In the genomic region with DNA sequence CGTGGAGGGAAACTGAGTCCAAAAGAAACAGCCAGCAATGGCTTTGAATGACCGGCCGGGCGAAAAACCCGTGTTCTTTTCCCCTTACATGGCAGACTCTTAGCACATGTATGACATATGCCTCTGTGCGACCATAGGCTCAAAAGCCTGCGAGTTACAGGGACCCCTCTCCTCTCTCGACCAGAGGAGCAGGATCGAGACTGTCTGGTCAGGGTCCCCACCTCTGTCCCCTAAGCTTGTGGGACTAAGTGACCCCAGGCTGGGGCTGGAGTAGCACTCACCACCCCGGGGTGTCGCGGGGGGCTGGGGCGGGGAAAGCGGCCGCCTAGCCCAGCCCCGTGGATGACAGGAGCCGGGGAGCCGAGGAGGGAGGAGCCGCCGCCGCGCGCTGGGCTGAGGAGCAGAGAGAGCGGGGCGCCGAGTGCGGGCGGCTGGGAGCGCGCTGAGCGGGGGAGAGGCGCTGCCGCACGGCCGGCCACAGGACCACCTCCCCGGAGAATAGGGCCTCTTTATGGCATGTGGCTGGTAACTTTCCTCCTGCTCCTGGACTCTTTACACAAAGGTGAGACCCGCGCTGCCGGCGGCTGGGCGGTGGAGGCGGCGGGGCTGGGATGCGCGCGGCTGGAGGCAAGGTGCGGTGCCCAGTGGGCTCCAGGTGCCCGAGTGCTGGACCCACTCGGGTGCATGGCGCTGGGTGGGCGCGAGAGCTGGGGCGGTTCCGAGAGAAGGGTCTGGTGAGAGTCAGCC, we compare ENCODE assay signal across 8 mouse cellular contexts. TPM values are rescaled to one million over a fixed set of nuclear protein-coding genes. Genes with fewer than 3 reads are reported as not detected.
DNase-seq lines count a peak whose midpoint lies in the region; ATAC-seq and TF ChIP-seq lines count a peak whose summit lies in the region.
"Had no signal": no experiment of that assay in that cellular context is flagged by ENCODE, and none has a peak within 500 bp of the region (broad histone marks: within the 10 kb centered on the region; RNA-seq: fewer than 3 reads in every experiment).

No protein-coding gene starts in this region.

- DNase-seq in left cerebral cortex, adult 2 months (ENCODE audit: extremely low spot score in 1 of 2, low spot score in 2 of 2): peak; percentile 69 to 70
- no peak for DNase-seq in left cerebral cortex, adult 11 months (ENCODE audit: low spot score)
- DNase-seq in cerebellum, postnatal 10 days: peak; percentile 73
- peak; percentile 70 for DNase-seq in forebrain, postnatal 0 days
- peak; percentile 75 for DNase-seq in right cerebral cortex, postnatal 4 days
- DNase-seq in thymus, postnatal 10 days (ENCODE audit: low spot score in 2 of 2): no peak

- H3K9me3 ChIP-seq in forebrain, postnatal 0 days (ENCODE audit: low read length): no peaks in the 10 kb centered on the region
- no peaks in the 10 kb centered on the region for H3K9me3 ChIP-seq in limb, embryonic 13.5 days

- intact Hi-C loops in left cerebral cortex, adult 2 months (cut with DNase I): loop anchor here (2.0 to 5.0 kb wide), 2 partner anchors 41 to 107 kb away; no protein-coding TSS in a partner anchor

- H3K36me3 ChIP-seq in forebrain, postnatal 0 days (ENCODE audit: insufficient read depth): no peaks in the 10 kb centered on the region
- H3K36me3 ChIP-seq in limb, embryonic 13.5 days: no peaks in the 10 kb centered on the region

- TF ChIP-seq CTCF in left cerebral cortex, adult 2 months (IDR thresholded peaks at IDR 0.05): no peak
- no peak for TF ChIP-seq CTCF in forebrain, postnatal 0 days (IDR thresholded peaks at IDR 0.05; ENCODE audit: low read depth)

- peak; percentile 81 for ATAC-seq in forebrain, postnatal 0 days
- peak; percentile 44 for ATAC-seq in limb, embryonic 13.5 days (ENCODE audit: low FRiP score, low read depth)

- H3K27ac ChIP-seq in left cerebral cortex, adult 2 months: peak overlapping the region; percentile 80
- H3K27ac ChIP-seq in forebrain, postnatal 0 days (ENCODE audit: low read depth, low read length): peak overlapping the region; percentile 91
- no peak overlapping the region for H3K27ac ChIP-seq in limb, embryonic 13.5 days

- H3K9ac ChIP-seq in forebrain, postnatal 0 days: peak overlapping the region; percentile 81
- H3K9ac ChIP-seq in limb, embryonic 13.5 days: peak overlapping the region; percentile 55

- H3K4me2 ChIP-seq in forebrain, postnatal 0 days (ENCODE audit: low read depth): peak overlapping the region; percentile 81
- H3K4me2 ChIP-seq in limb, embryonic 13.5 days (replicated peaks): peak overlapping the region; percentile 87

- WGBS in forebrain, postnatal 0 days: 4% methylated on average over 47 of the region's 54 CpGs
- WGBS in limb, embryonic 13.5 days: 2% methylated on average over 51 of the region's 54 CpGs

- no peaks in the 10 kb centered on the region for H3K27me3 ChIP-seq in forebrain, postnatal 0 days (ENCODE audit: insufficient read depth, low read length)
- peaks cover 90% of the 10 kb centered on the region for H3K27me3 ChIP-seq in limb, embryonic 13.5 days

- H3K4me3 ChIP-seq in left cerebral cortex, adult 2 months: peak overlapping the region; percentile 80
- peak overlapping the region; percentile 80 for H3K4me3 ChIP-seq in forebrain, postnatal 0 days (ENCODE audit: low read depth, low read length)
- peak overlapping the region; percentile 49 for H3K4me3 ChIP-seq in limb, embryonic 13.5 days

- peaks cover 29% of the 10 kb centered on the region for H3K4me1 ChIP-seq in forebrain, postnatal 0 days (ENCODE audit: insufficient read depth)
- peaks cover 22% of the 10 kb centered on the region for H3K4me1 ChIP-seq in limb, embryonic 13.5 days

RNA-seq across cellular contexts. Expression of a gene that starts 3.7 kb away (rescaled TPM):
- 10 to 100 TPM; 58.0 to 61.5 TPM for total RNA-seq in left cerebral cortex, adult 2 months (2021)
- 28.9 and 42.6 TPM in 2 replicates for total RNA-seq in forebrain, postnatal 0 days (2014; rRNA removed)
- polyA plus RNA-seq in forebrain, postnatal 0 days (2015; fragmentation: Nextera tagmentation; extraction: Ambion mirVana): 13.4 and 19.6 TPM in 2 replicates
- polyA plus RNA-seq in limb, embryonic 13.5 days (2015; fragmentation: Nextera tagmentation; extraction: Ambion mirVana): 0.79 and 0.83 TPM in 2 replicates

RNA-seq across cellular contexts. Expression of a gene that starts 30.7 kb away (rescaled TPM):
- 1 to 10 TPM; 4.8 to 6.5 TPM for total RNA-seq in left cerebral cortex, adult 2 months (2021)
- 22.6 and 22.7 TPM in 2 replicates for total RNA-seq in forebrain, postnatal 0 days (2014; rRNA removed)
- 15.9 and 16.6 TPM in 2 replicates for polyA plus RNA-seq in forebrain, postnatal 0 days (2015; fragmentation: Nextera tagmentation; extraction: Ambion mirVana)
- polyA plus RNA-seq in limb, embryonic 13.5 days (2015; fragmentation: Nextera tagmentation; extraction: Ambion mirVana): 3.8 and 5.9 TPM in 2 replicates
- total RNA-seq: liver, adult 2 months had no signal

Comparison
In these comparisons a context has a peak if more than half of its experiments do, and no peak if none do; other contexts are left out.
1. DNase-seq: peak in left cerebral cortex, adult 2 months (2 of 2), cerebellum, postnatal 10 days (2 of 2), forebrain, postnatal 0 days (single experiment) and right cerebral cortex, postnatal 4 days (single experiment); none in left cerebral cortex, adult 11 months (single experiment) and thymus, postnatal 10 days (0 of 2).
2. Peak in every context shown above with its lines, with median percentiles within 50 percentile points of each other: H3K4me3 ChIP-seq.